Mouse (Mus musculus): Measurements from ENCODE around the gene Ppa1. TPM values are rescaled to one million over a fixed set of nuclear protein-coding genes. Genes with fewer than 3 reads are reported as not detected.

Ppa1 gene
- total RNA-seq, 1 experiment: 262 TPM

- Histone ChIP-seq H3K9ac (ENCODE audit: insufficient read depth, low read depth, low read length, poor library complexity, severe bottlenecking) (no peak overlapping the region), H3K4me1 (ENCODE audit: control insufficient read depth in 2 of 2, insufficient read depth in 2 of 2, low read length in 2 of 2, poor library complexity in 1 of 2) (no peaks in the 10 kb centered on the region), H3K27ac (ENCODE audit: insufficient read depth, low read depth, low read length, poor library complexity, severe bottlenecking) (no peak overlapping the region), H3K36me3 (ENCODE audit: control insufficient read depth, insufficient read depth, low read length, poor library complexity, severe bottlenecking) (peaks cover 51% of the 10 kb centered on the region), H3K4me3 (ENCODE audit: insufficient read depth in 1 of 2, low read depth in 1 of 2, low read length in 2 of 2, poor library complexity in 1 of 2, severe bottlenecking in 1 of 2) (no peak overlapping the region), H3K9me3 (ENCODE audit: control insufficient read depth, insufficient read depth, low read depth, low read length) (no peaks in the 10 kb centered on the region)
- in situ Hi-C loops (cut with MboI; ENCODE audit: low sequenced_read_pairs in 2 of 2, unreplicated experiment in 2 of 2): no loop called here
- no peak for DNase-seq (ENCODE audit: low read depth, low spot score)
- TF ChIP-seq HCFC1 (IDR thresholded peaks at IDR 0.05; ENCODE audit: borderline replicate concordance, insufficient read depth, low read length): no peak
- no peak for TF ChIP-seq MAFK (IDR thresholded peaks at IDR 0.05; ENCODE audit: insufficient read depth, low read depth, low read length)
- TF ChIP-seq ZC3H11A (IDR thresholded peaks at IDR 0.05; ENCODE audit: borderline replicate concordance, low read depth, low read length): no peak
- TF ChIP-seq ZNF384 (IDR thresholded peaks at IDR 0.05; ENCODE audit: low read depth, low read length): no peak
- TF ChIP-seq CHD2 (IDR thresholded peaks at IDR 0.05; ENCODE audit: low read depth, low read length): no peak
These were observed 13.5 kb downstream of the Ppa1 start for GRCm38 (mm10) chr10:61661887-61662286.

GRCm38 (mm10) chr10:61662391-61662988 lies 14.1 kb downstream of the Ppa1 start:
- in situ Hi-C loops (cut with MboI; ENCODE audit: low sequenced_read_pairs in 2 of 2, unreplicated experiment in 2 of 2): no loop called here
- H3K4me1 ChIP-seq (ENCODE audit: control insufficient read depth in 2 of 2, insufficient read depth in 2 of 2, low read length in 2 of 2, poor library complexity in 1 of 2): no peaks in the 10 kb centered on the region
- no peak overlapping the region for H3K27ac ChIP-seq (ENCODE audit: insufficient read depth, low read depth, low read length, poor library complexity, severe bottlenecking)
- no peak overlapping the region for H3K9ac ChIP-seq (ENCODE audit: insufficient read depth, low read depth, low read length, poor library complexity, severe bottlenecking)
- TF ChIP-seq ZNF384 (IDR thresholded peaks at IDR 0.05; ENCODE audit: low read depth, low read length) (no peak), CHD2 (IDR thresholded peaks at IDR 0.05; ENCODE audit: low read depth, low read length) (no peak), MAFK (IDR thresholded peaks at IDR 0.05; ENCODE audit: insufficient read depth, low read depth, low read length) (no peak), ZC3H11A (IDR thresholded peaks at IDR 0.05; ENCODE audit: borderline replicate concordance, low read depth, low read length) (no peak), HCFC1 (IDR thresholded peaks at IDR 0.05; ENCODE audit: borderline replicate concordance, insufficient read depth, low read length) (no peak)
- H3K36me3 ChIP-seq (ENCODE audit: control insufficient read depth, insufficient read depth, low read length, poor library complexity, severe bottlenecking): peaks cover 52% of the 10 kb centered on the region
- no peak overlapping the region for H3K4me3 ChIP-seq (ENCODE audit: insufficient read depth in 1 of 2, low read depth in 1 of 2, low read length in 2 of 2, poor library complexity in 1 of 2, severe bottlenecking in 1 of 2)
- no peak for DNase-seq (ENCODE audit: low read depth, low spot score)
- H3K9me3 ChIP-seq (ENCODE audit: control insufficient read depth, insufficient read depth, low read depth, low read length): no peaks in the 10 kb centered on the region

GRCm38 (mm10) chr10:61665111-61665510 lies 16.8 kb downstream of the Ppa1 start:
- H3K4me3 ChIP-seq (ENCODE audit: insufficient read depth in 1 of 2, low read depth in 1 of 2, low read length in 2 of 2, poor library complexity in 1 of 2, severe bottlenecking in 1 of 2): no peak overlapping the region
- no peaks in the 10 kb centered on the region for H3K9me3 ChIP-seq (ENCODE audit: control insufficient read depth, insufficient read depth, low read depth, low read length)
- no peak overlapping the region for H3K9ac ChIP-seq (ENCODE audit: insufficient read depth, low read depth, low read length, poor library complexity, severe bottlenecking)
- no peak for TF ChIP-seq MAFK (IDR thresholded peaks at IDR 0.05; ENCODE audit: insufficient read depth, low read depth, low read length)
- no peak for TF ChIP-seq CHD2 (IDR thresholded peaks at IDR 0.05; ENCODE audit: low read depth, low read length)
- no peak for TF ChIP-seq HCFC1 (IDR thresholded peaks at IDR 0.05; ENCODE audit: borderline replicate concordance, insufficient read depth, low read length)
- H3K36me3 ChIP-seq (ENCODE audit: control insufficient read depth, insufficient read depth, low read length, poor library complexity, severe bottlenecking): peaks cover 50% of the 10 kb centered on the region
- H3K27ac ChIP-seq (ENCODE audit: insufficient read depth, low read depth, low read length, poor library complexity, severe bottlenecking): no peak overlapping the region
- in situ Hi-C loops (cut with MboI; ENCODE audit: low sequenced_read_pairs in 2 of 2, unreplicated experiment in 2 of 2): no loop called here
- no peaks in the 10 kb centered on the region; a peak in 2 of 4 replicates for H3K4me1 ChIP-seq (ENCODE audit: control insufficient read depth in 2 of 2, insufficient read depth in 2 of 2, low read length in 2 of 2, poor library complexity in 1 of 2)
- no peak for DNase-seq (ENCODE audit: low read depth, low spot score)

GRCm38 (mm10) chr10:61665651-61666050 lies 17.3 kb downstream of the Ppa1 start:
- no peak for DNase-seq (ENCODE audit: low read depth, low spot score)
- in situ Hi-C loops (cut with MboI; ENCODE audit: low sequenced_read_pairs in 2 of 2, unreplicated experiment in 2 of 2): no loop called here
- no peak overlapping the region for H3K9ac ChIP-seq (ENCODE audit: insufficient read depth, low read depth, low read length, poor library complexity, severe bottlenecking)
- peaks cover 51% of the 10 kb centered on the region for H3K36me3 ChIP-seq (ENCODE audit: control insufficient read depth, insufficient read depth, low read length, poor library complexity, severe bottlenecking)
- no peak overlapping the region for H3K4me3 ChIP-seq (ENCODE audit: insufficient read depth in 1 of 2, low read depth in 1 of 2, low read length in 2 of 2, poor library complexity in 1 of 2, severe bottlenecking in 1 of 2)
- no peak overlapping the region for H3K27ac ChIP-seq (ENCODE audit: insufficient read depth, low read depth, low read length, poor library complexity, severe bottlenecking)
- H3K4me1 ChIP-seq (ENCODE audit: control insufficient read depth in 2 of 2, insufficient read depth in 2 of 2, low read length in 2 of 2, poor library complexity in 1 of 2): peaks cover 0 to 2% of the 10 kb centered on the region in 2 experiments; a peak in 3 of 4 replicates
- TF ChIP-seq ZNF384 (IDR thresholded peaks at IDR 0.05; ENCODE audit: low read depth, low read length) (no peak), MAFK (IDR thresholded peaks at IDR 0.05; ENCODE audit: insufficient read depth, low read depth, low read length) (no peak), CHD2 (IDR thresholded peaks at IDR 0.05; ENCODE audit: low read depth, low read length) (no peak), HCFC1 (IDR thresholded peaks at IDR 0.05; ENCODE audit: borderline replicate concordance, insufficient read depth, low read length) (no peak), ZC3H11A (IDR thresholded peaks at IDR 0.05; ENCODE audit: borderline replicate concordance, low read depth, low read length) (no peak)
- H3K9me3 ChIP-seq (ENCODE audit: control insufficient read depth, insufficient read depth, low read depth, low read length): no peaks in the 10 kb centered on the region

- Histone ChIP-seq H3K27ac (ENCODE audit: insufficient read depth, low read depth, low read length, poor library complexity, severe bottlenecking) (no peak overlapping the region), H3K4me3 (ENCODE audit: insufficient read depth in 1 of 2, low read depth in 1 of 2, low read length in 2 of 2, poor library complexity in 1 of 2, severe bottlenecking in 1 of 2) (no peak overlapping the region), H3K9ac (ENCODE audit: insufficient read depth, low read depth, low read length, poor library complexity, severe bottlenecking) (no peak overlapping the region), H3K36me3 (ENCODE audit: control insufficient read depth, insufficient read depth, low read length, poor library complexity, severe bottlenecking) (peaks cover 40% of the 10 kb centered on the region), H3K9me3 (ENCODE audit: control insufficient read depth, insufficient read depth, low read depth, low read length) (no peaks in the 10 kb centered on the region), H3K4me1 (ENCODE audit: control insufficient read depth in 2 of 2, insufficient read depth in 2 of 2, low read length in 2 of 2, poor library complexity in 1 of 2) (peaks cover 0 to 2% of the 10 kb centered on the region in 2 experiments; a peak in 3 of 4 replicates)
- TF ChIP-seq ZNF384 (IDR thresholded peaks at IDR 0.05; ENCODE audit: low read depth, low read length): no peak
- no peak for TF ChIP-seq CHD2 (IDR thresholded peaks at IDR 0.05; ENCODE audit: low read depth, low read length)
- TF ChIP-seq HCFC1 (IDR thresholded peaks at IDR 0.05; ENCODE audit: borderline replicate concordance, insufficient read depth, low read length): no peak
- no peak for TF ChIP-seq ZC3H11A (IDR thresholded peaks at IDR 0.05; ENCODE audit: borderline replicate concordance, low read depth, low read length)
- no peak for TF ChIP-seq MAFK (IDR thresholded peaks at IDR 0.05; ENCODE audit: insufficient read depth, low read depth, low read length)
- DNase-seq (ENCODE audit: low read depth, low spot score): no peak
- in situ Hi-C loops (cut with MboI; ENCODE audit: low sequenced_read_pairs in 2 of 2, unreplicated experiment in 2 of 2): no loop called here
These were observed 20.9 kb downstream of the Ppa1 start for GRCm38 (mm10) chr10:61669289-61669688.
